ENCODE assay signal across 24 mouse cellular contexts in the genomic region with DNA sequence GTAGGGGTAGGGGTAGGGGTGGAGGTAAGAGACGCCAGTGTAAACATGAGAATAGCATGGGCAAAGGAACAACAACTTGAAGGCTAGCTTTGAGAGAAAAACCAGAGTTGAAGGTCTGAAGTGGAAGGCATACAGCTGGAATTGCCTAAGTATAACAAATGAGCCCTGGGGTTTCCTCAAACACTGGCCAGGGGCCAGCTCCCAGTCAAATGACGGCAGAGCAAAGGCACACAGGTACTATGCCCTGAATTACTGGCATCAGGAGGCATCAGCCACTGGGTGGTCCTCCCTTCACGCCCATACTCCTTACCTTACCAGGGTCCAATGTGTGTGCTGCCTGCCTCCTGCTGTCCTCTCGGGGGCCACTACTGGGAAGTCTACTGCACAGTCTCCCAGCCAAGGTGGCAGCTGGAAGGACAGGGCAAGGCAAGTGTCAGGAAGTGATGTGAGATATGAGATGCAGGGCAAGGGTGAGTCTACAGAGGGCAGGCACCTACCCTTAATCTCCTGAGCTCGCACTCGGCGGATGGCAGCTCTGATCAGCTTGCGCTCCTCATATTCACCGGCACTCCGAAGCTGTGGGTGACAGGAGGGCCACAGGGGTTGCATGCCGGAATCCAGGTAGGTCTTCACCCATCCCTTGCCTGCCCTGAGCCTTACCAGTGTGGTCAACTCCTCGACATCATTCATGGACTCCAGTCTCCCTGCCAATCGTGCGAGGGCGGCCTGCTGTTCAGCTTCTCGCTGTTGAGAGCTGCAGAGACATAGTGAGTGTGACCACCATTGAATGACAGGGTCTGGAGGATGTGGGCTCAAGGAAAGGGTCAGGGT. TPM values are rescaled to one million over a fixed set of nuclear protein-coding genes. Genes with fewer than 3 reads are reported as not detected.
DNase-seq lines count a peak whose midpoint lies in the region; ATAC-seq lines count a peak whose summit lies in the region.
"Had no signal": no experiment of that assay in that cellular context is flagged by ENCODE, and none has a peak within 500 bp of the region (broad histone marks: within the 10 kb centered on the region; RNA-seq: fewer than 3 reads in every experiment).

No protein-coding gene starts in this region.

- ATAC-seq in hindbrain, embryonic 13.5 days (ENCODE audit: low FRiP score): no peak
- no peak for ATAC-seq in hindbrain, embryonic 11.5 days (ENCODE audit: low FRiP score)
- no peak for ATAC-seq in neural tube, embryonic 13.5 days (ENCODE audit: low read depth)
- ATAC-seq: hindbrain, embryonic 16.5 days; intestine, embryonic 15.5 days; midbrain, embryonic 15.5 days; Patski had no signal

- no peak overlapping the region for H3K27ac ChIP-seq in hindbrain, embryonic 13.5 days
- H3K27ac ChIP-seq in hindbrain, embryonic 11.5 days (ENCODE audit: low read depth, low read length): no peak overlapping the region
- H3K27ac ChIP-seq in neural tube, embryonic 13.5 days (replicated peaks): no peak overlapping the region
- H3K27ac ChIP-seq: forebrain, embryonic 10.5 days; heart, embryonic 13.5 days; intestine, embryonic 15.5 days; left cerebral cortex, adult 2 months; liver, embryonic 15.5 days; lung, embryonic 15.5 days; midbrain, embryonic 15.5 days had no signal

- H3K9me3 ChIP-seq in hindbrain, embryonic 13.5 days: no peaks in the 10 kb centered on the region
- H3K9me3 ChIP-seq in hindbrain, embryonic 11.5 days (ENCODE audit: control insufficient read depth, low read length): no peaks in the 10 kb centered on the region
- no peaks in the 10 kb centered on the region for H3K9me3 ChIP-seq in neural tube, embryonic 13.5 days
- H3K9me3 ChIP-seq: forebrain, embryonic 10.5 days; heart, embryonic 13.5 days; intestine, embryonic 15.5 days; liver, embryonic 15.5 days; lung, embryonic 15.5 days; midbrain, embryonic 15.5 days had no signal

- H3K4me2 ChIP-seq in hindbrain, embryonic 13.5 days: no peak overlapping the region
- no peak overlapping the region for H3K4me2 ChIP-seq in hindbrain, embryonic 11.5 days (replicated peaks; ENCODE audit: low read depth, low read length)
- H3K4me2 ChIP-seq in neural tube, embryonic 13.5 days: no peak overlapping the region
- H3K4me2 ChIP-seq: heart, embryonic 13.5 days; intestine, embryonic 15.5 days; liver, embryonic 15.5 days; lung, embryonic 15.5 days; midbrain, embryonic 15.5 days had no signal

- H3K4me1 ChIP-seq in hindbrain, embryonic 13.5 days (replicated peaks): peaks cover 15% of the 10 kb centered on the region
- H3K4me1 ChIP-seq in hindbrain, embryonic 11.5 days (replicated peaks; ENCODE audit: control insufficient read depth, insufficient read depth, low read length): peaks cover 4% of the 10 kb centered on the region; the same call in 1 of the 2 replicates
- peaks cover 25% of the 10 kb centered on the region for H3K4me1 ChIP-seq in neural tube, embryonic 13.5 days (replicated peaks)

- peak; percentile 19 for DNase-seq in cerebellum, adult 9-10 months
- DNase-seq in cerebellum, postnatal 4 days (ENCODE audit: low spot score in 2 of 2): no peak
- no peak for DNase-seq in hindbrain, embryonic 11.5 days (ENCODE audit: low spot score)
- DNase-seq in neural tube, embryonic 10.5 days (ENCODE audit: extremely low spot score, low spot score): no peak
- no peak for DNase-seq in layer of hippocampus, postnatal 14 days (ENCODE audit: low spot score in 2 of 2)
- DNase-seq: adrenal gland, postnatal 36 days; heart, postnatal 4 days; kidney, postnatal 4 days; liver; lung, postnatal 36 days had no signal

- H3K27me3 ChIP-seq in hindbrain, embryonic 13.5 days: 0 out of 2 replicates have a peak, but pooled peaks cover 3% of the 10 kb centered on the region
- no peaks in the 10 kb centered on the region for H3K27me3 ChIP-seq in hindbrain, embryonic 11.5 days (ENCODE audit: control insufficient read depth, insufficient read depth, low read length)
- H3K27me3 ChIP-seq in neural tube, embryonic 13.5 days: no peaks in the 10 kb centered on the region
- H3K27me3 ChIP-seq: heart, embryonic 13.5 days; intestine, embryonic 15.5 days; liver, embryonic 15.5 days; lung, embryonic 15.5 days; midbrain, embryonic 15.5 days; Patski had no signal

- WGBS in hindbrain, embryonic 13.5 days: 93% methylated on average over 16 of the region's 16 CpGs
- 94% methylated on average over 16 of the region's 16 CpGs for WGBS in hindbrain, embryonic 11.5 days
- 92% methylated on average over 16 of the region's 16 CpGs for WGBS in neural tube, embryonic 13.5 days

- peaks cover 18% of the 10 kb centered on the region for H3K36me3 ChIP-seq in hindbrain, embryonic 13.5 days
- H3K36me3 ChIP-seq in hindbrain, embryonic 11.5 days (ENCODE audit: control insufficient read depth, insufficient read depth, low read length): peaks cover 2% of the 10 kb centered on the region; the same call in 1 of the 2 replicates
- H3K36me3 ChIP-seq in neural tube, embryonic 13.5 days: peaks cover 15% of the 10 kb centered on the region
- H3K36me3 ChIP-seq: midbrain, embryonic 15.5 days had no signal

- peak overlapping the region; percentile 60; the same call in 1 of the 2 replicates for H3K9ac ChIP-seq in hindbrain, embryonic 13.5 days
- no peak overlapping the region for H3K9ac ChIP-seq in hindbrain, embryonic 11.5 days (ENCODE audit: low read depth, low read length)
- peak overlapping the region; percentile 23; the same call in 1 of the 2 replicates for H3K9ac ChIP-seq in neural tube, embryonic 13.5 days
- H3K9ac ChIP-seq: intestine, embryonic 15.5 days; liver, embryonic 15.5 days; lung, embryonic 15.5 days; midbrain, embryonic 15.5 days had no signal

- no peak overlapping the region for H3K4me3 ChIP-seq in hindbrain, embryonic 13.5 days
- no peak overlapping the region for H3K4me3 ChIP-seq in hindbrain, embryonic 11.5 days (ENCODE audit: low read depth, low read length)
- no peak overlapping the region for H3K4me3 ChIP-seq in neural tube, embryonic 13.5 days
- H3K4me3 ChIP-seq: forebrain, embryonic 10.5 days; heart, embryonic 13.5 days; intestine, embryonic 15.5 days; left cerebral cortex, adult 2 months; liver, embryonic 15.5 days; lung, embryonic 15.5 days; midbrain, embryonic 15.5 days had no signal

RNA-seq across cellular contexts. Expression of a gene that starts 8.1 kb away (rescaled TPM):
- polyA plus RNA-seq in hindbrain, embryonic 13.5 days (2015; fragmentation: Nextera tagmentation; extraction: Ambion mirVana): 16.7 and 17.7 TPM in 2 replicates
- 27.0 and 27.5 TPM in 2 replicates for polyA plus RNA-seq in hindbrain, embryonic 11.5 days (2014; fragmentation: Nextera tagmentation; extraction: Ambion mirVana)
- polyA plus RNA-seq in neural tube, embryonic 13.5 days (2015; fragmentation: Nextera tagmentation; extraction: Ambion mirVana): 20.9 and 23.0 TPM in 2 replicates
- total RNA-seq in layer of hippocampus, postnatal 14 days (2021): 10 to 100 TPM; 11.5 to 16.1 TPM

RNA-seq across cellular contexts. Expression of a gene that starts 17.8 kb away (rescaled TPM):
- polyA plus RNA-seq in hindbrain, embryonic 13.5 days (2015; fragmentation: Nextera tagmentation; extraction: Ambion mirVana): 55.8 and 58.4 TPM in 2 replicates
- polyA plus RNA-seq in hindbrain, embryonic 11.5 days (2014; fragmentation: Nextera tagmentation; extraction: Ambion mirVana): 66.5 and 67.4 TPM in 2 replicates
- polyA plus RNA-seq in neural tube, embryonic 13.5 days (2015; fragmentation: Nextera tagmentation; extraction: Ambion mirVana): 75.0 and 83.6 TPM in 2 replicates
- total RNA-seq in layer of hippocampus, postnatal 14 days (2021): 100 to 1,000 TPM; 229 to 234 TPM

RNA-seq across cellular contexts. Expression of a gene that starts 27.7 kb away (rescaled TPM):
- 3.3 and 4.1 TPM in 2 replicates for polyA plus RNA-seq in hindbrain, embryonic 13.5 days (2015; fragmentation: Nextera tagmentation; extraction: Ambion mirVana)
- 0.09 and 0.29 TPM in 2 replicates for polyA plus RNA-seq in hindbrain, embryonic 11.5 days (2014; fragmentation: Nextera tagmentation; extraction: Ambion mirVana)
- 3.9 and 4.3 TPM in 2 replicates for polyA plus RNA-seq in neural tube, embryonic 13.5 days (2015; fragmentation: Nextera tagmentation; extraction: Ambion mirVana)
- total RNA-seq in layer of hippocampus, postnatal 14 days (2021): 10 to 100 TPM; 66.1 to 72.1 TPM

RNA-seq across cellular contexts. Expression of a gene that starts 44.2 kb away (rescaled TPM):
- polyA plus RNA-seq in hindbrain, embryonic 13.5 days (2015; fragmentation: Nextera tagmentation; extraction: Ambion mirVana): 0.61 and 0.62 TPM in 2 replicates
- 0.60 and 0.86 TPM in 2 replicates for polyA plus RNA-seq in hindbrain, embryonic 11.5 days (2014; fragmentation: Nextera tagmentation; extraction: Ambion mirVana)
- polyA plus RNA-seq in neural tube, embryonic 13.5 days (2015; fragmentation: Nextera tagmentation; extraction: Ambion mirVana): 0.58 and 0.61 TPM in 2 replicates
- 10 to 100 TPM in 1 of 2 experiments, 1 to 10 TPM in 1; 7.1 to 13.0 TPM for total RNA-seq in layer of hippocampus, postnatal 14 days (2021)
- total RNA-seq: ES-E14; gastrocnemius, adult 18-20 months; granulocyte monocyte progenitor cell, adult 5-6 weeks had no signal
